Mouse (Mus musculus): ENCODE data around the gene Scgb1b11. TPM values are rescaled to one million over a fixed set of nuclear protein-coding genes. Genes with fewer than 3 reads are reported as not detected.

The Scgb1b11 gene
- polyA plus RNA-seq (2012; rRNA removed): not detected in 2 replicates

DNA sequence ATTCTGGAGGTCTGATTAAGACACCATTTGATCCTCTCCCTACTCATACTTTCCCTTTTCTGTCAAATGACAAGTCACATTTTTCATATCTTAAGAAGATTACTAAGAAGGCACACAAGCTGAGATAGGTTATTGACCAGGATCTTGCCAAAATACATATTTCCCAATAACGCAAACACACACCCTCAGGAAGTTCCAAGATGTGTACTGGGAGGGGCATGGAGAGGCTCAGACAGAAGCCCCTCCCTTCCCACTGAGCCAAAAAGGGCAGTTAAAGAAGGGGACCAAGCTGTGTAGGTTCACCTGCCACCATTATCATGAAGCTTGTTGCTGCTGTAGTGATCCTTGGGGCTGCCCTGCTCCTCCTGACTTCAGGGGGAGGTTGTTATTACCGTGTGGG lies at the start of gene Scgb1b11:
Gene Scgb1b11 (plus strand): TSS at position 301 of the 400 bp plus-strand sequence.

DNA sequence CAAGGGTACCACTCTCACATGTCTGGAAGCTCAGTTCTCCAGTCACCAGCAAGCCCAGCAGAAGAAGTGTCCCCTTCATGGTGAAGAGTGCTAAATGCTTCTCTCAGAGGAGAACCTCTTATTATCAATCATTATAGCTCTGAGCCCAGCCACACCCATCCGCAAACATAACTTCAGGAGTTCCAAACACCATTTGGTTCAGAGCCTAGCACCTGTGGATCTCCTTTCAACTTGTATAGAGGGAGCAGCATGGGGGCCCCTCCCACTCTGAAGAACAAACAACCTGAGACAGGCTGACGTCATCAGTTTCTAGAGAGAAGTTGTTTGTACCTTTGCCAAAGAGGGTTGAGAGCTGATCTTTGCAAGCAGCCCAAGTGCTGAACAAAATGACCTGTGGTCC lies 11.6 kb upstream of the Scgb1b11 start, which contains the start of gene Scgb2b11:
Gene Scgb2b11 (minus strand): TSS at position 101 of the 400 bp plus-strand sequence.

Other genes starting within 250 kb of the Scgb1b11 start
- not detected in 2 replicates for gene Scgb1b10, start 122.0 kb upstream of the Scgb1b11 start, polyA plus RNA-seq (2012; rRNA removed)
- not detected in 2 replicates for gene Scgb2b11, start 11.7 kb upstream of the Scgb1b11 start, polyA plus RNA-seq (2012; rRNA removed)
- gene Scgb2b12, start 104.4 kb downstream of the Scgb1b11 start, polyA plus RNA-seq (2012; rRNA removed): not detected in 2 replicates
- gene Scgb1b12, start 111.3 kb downstream of the Scgb1b11 start, polyA plus RNA-seq (2012; rRNA removed): not detected in 2 replicates
- gene Scgb1b29, start 218.7 kb downstream of the Scgb1b11 start, polyA plus RNA-seq (2012; rRNA removed): not detected in 2 replicates

All from liver, embryonic 18 days (tissue).